Mouse (Mus musculus): ENCODE measurements at regions not wholly inside any gene's neighbourhood (a gene's known extent, or its start where the extent isn't known, plus 50 kb on each side); places are given as distances from the start of the nearest gene placed in this dataset.

GRCm38 (mm10) chr5:47115882-47116281, 867.1 kb upstream of the Slit2 start:
- no peak for DNase-seq

- no peak for DNase-seq
Observed at GRCm38 (mm10) chr5:47095703-47096102, 887.2 kb upstream of the Slit2 start.

- DNase-seq = peak; percentile 16
Observed at GRCm38 (mm10) chr5:47052942-47053341, 930.0 kb upstream of the Slit2 start.

GRCm38 (mm10) chr5:47036752-47037151, 946.2 kb upstream of the Slit2 start:
- DNase-seq = no peak

GRCm38 (mm10) chr5:47034021-47034420, 948.9 kb upstream of the Slit2 start:
- no peak for DNase-seq

- peak; percentile 61 for DNase-seq
Observed at GRCm38 (mm10) chr5:47014351-47014750, 968.6 kb upstream of the Slit2 start.

GRCm38 (mm10) chr5:46992557-46992956, 990.4 kb upstream of the Slit2 start:
- DNase-seq = no peak

- no peak for DNase-seq
Observed at GRCm38 (mm10) chr5:46986519-46986918, 996.4 kb upstream of the Slit2 start.

- no peak for DNase-seq
Observed at GRCm38 (mm10) chr5:46980326-46980725, 1002.6 kb upstream of the Slit2 start.

- DNase-seq = no peak
Observed at GRCm38 (mm10) chr5:46968870-46969436, 1014.0 kb upstream of the Slit2 start.

GRCm38 (mm10) chr5:46960749-46961148, 1022.2 kb upstream of the Slit2 start:
- no peak for DNase-seq

- DNase-seq = no peak
Observed at GRCm38 (mm10) chr5:46926324-46926723, 1056.6 kb upstream of the Slit2 start.

- no peak for DNase-seq
Observed at GRCm38 (mm10) chr5:46901909-46902308, 1044.5 kb upstream of the Lcorl start.

- DNase-seq = no peak
Observed at GRCm38 (mm10) chr5:46894037-46894436, 1036.6 kb upstream of the Lcorl start.

- no peak for DNase-seq
Observed at GRCm38 (mm10) chr5:46883956-46884355, 1026.5 kb upstream of the Lcorl start.

GRCm38 (mm10) chr5:46856837-46857236, 999.4 kb upstream of the Lcorl start:
- DNase-seq = no peak

GRCm38 (mm10) chr5:46845175-46845574, 987.8 kb upstream of the Lcorl start:
- DNase-seq = no peak

GRCm38 (mm10) chr5:46836810-46837209, 979.4 kb upstream of the Lcorl start:
- DNase-seq = no peak

- peak; percentile 83 for DNase-seq
Observed at GRCm38 (mm10) chr5:46830797-46831618, 973.6 kb upstream of the Lcorl start.

GRCm38 (mm10) chr5:46830114-46830513, 972.7 kb upstream of the Lcorl start:
- peak; percentile 45 for DNase-seq

- no peak for DNase-seq
Observed at GRCm38 (mm10) chr5:46826381-46826780, 969.0 kb upstream of the Lcorl start.

- no peak for DNase-seq
Observed at GRCm38 (mm10) chr5:46824934-46825333, 967.5 kb upstream of the Lcorl start.

- DNase-seq = no peak
Observed at GRCm38 (mm10) chr5:46795102-46795501, 937.7 kb upstream of the Lcorl start.

- no peak for DNase-seq
Observed at GRCm38 (mm10) chr5:46794028-46794705, 936.8 kb upstream of the Lcorl start.

Data from retina, postnatal 1 day (tissue).